Mouse (Mus musculus) embryonic facial prominence, embryonic 14.5 days (tissue): ENCODE measurements at regions not wholly inside any gene's neighbourhood (a gene's known extent, or its start where the extent isn't known, plus 50 kb on each side); places are given as distances from the start of the nearest gene placed in this dataset.

Experiments used
- ATAC-seq: fragments of 200-750 bp; cut with Nextera tagmentation; 2 replicates; pipeline ENCODE4 v1.8.0; 2017; ENCODE audit warnings: low read depth, moderate number of reproducible peaks, moderate TSS enrichment
- DNase-seq: peaks from one replicate; pipeline ENCODE4 v3.0.0-alpha.2; 2015; ENCODE audit warnings: low spot score
- H3K27ac ChIP-seq: fragments of 300-500 bp; sonication (generic); replicated peaks from 2 replicates; pipeline ENCODE4 v1.5.1; 2014; ENCODE audit warnings: low read depth, mild to moderate bottlenecking, low read length, moderate library complexity
- H3K27me3 ChIP-seq: fragments of 300-500 bp; sonication (generic); replicated peaks from 2 replicates; pipeline ENCODE4 v1.6.1; 2014; ENCODE audit warnings: low read length; ENCODE audit not compliant: control insufficient read depth, insufficient read depth
- H3K36me3 ChIP-seq: fragments of 300-500 bp; sonication (generic); 2 replicates; pipeline ENCODE4 v1.6.1; 2014; ENCODE audit warnings: low read length, mixed read lengths; ENCODE audit not compliant: control insufficient read depth, insufficient read depth
- H3K4me1 ChIP-seq: fragments of 300-500 bp; sonication (generic); 2 replicates; pipeline ENCODE4 v1.6.1; 2014; ENCODE audit warnings: antibody characterized with exemption, low read length; ENCODE audit not compliant: control insufficient read depth, insufficient read depth
- H3K4me2 ChIP-seq: fragments of 300-500 bp; sonication (generic); 2 replicates; pipeline ENCODE4 v1.6.1; 2014; ENCODE audit warnings: low read depth, mild to moderate bottlenecking, low read length, moderate library complexity, mixed read lengths
- H3K4me3 ChIP-seq: fragments of 300-500 bp; sonication (generic); 2 replicates; pipeline ENCODE4 v1.5.1; 2014; ENCODE audit warnings: low read depth, mild to moderate bottlenecking, low read length
- H3K9ac ChIP-seq: fragments of 300-500 bp; sonication (generic); 2 replicates; pipeline ENCODE4 v1.6.1; 2014; ENCODE audit warnings: low read depth, mild to moderate bottlenecking, low read length, moderate library complexity, mixed read lengths
- H3K9me3 ChIP-seq: fragments of 300-500 bp; sonication (generic); 2 replicates; pipeline ENCODE4 v1.6.1; 2016; ENCODE audit warnings: low read length; ENCODE audit not compliant: control insufficient read depth
- WGBS: fragments of 180-500 bp; shearing (Covaris S2); extraction: QIAGEN DNeasy Blood & Tissue Kit; methylation state at CpG from one replicate; pipeline ENCODE4 v1.1.7; 2014; 5-methylcytosine and 5-hydroxymethylcytosine counted together

DNA sequence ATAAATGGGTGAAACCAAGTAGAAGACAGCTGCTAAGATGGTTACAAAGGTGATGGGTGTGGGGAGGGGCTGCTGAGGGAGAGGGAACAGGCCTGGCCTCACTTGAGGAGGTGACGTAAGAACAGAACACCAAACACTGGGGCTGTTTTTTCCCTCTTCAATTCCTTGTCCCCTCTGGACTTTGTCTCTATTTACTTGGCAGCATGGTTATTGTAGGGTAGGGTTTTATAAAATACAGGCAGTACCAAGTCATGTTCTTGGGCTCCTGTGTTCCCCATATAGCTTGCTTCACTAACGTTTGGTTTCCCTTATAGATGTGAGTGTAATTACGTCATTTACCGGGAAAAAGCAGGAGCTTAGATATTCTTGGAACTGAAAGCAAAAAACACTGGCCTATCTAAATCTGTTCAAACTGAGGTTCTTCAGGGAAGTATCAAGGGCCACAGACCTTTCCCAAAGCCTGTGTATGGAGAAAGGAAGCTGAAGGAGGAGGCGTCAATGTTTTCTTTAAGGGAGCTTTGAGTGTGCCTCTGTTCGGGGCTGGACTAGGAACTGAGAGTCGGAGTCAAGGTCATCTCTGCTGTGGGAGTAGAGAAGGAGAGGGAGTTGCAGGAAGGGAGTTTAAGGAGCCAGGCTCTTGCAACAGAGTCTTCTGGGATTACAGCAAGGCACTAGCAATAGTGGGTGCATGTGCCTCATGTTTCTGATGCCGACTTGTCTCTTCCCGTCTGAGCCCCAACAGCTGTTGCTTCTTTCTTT, 85.1 kb upstream of the Atp1b1 start:
- Histone ChIP-seq H3K9me3 (no peaks in the 10 kb centered on the region), H3K36me3 (no peaks in the 10 kb centered on the region), H3K27me3 (no peaks in the 10 kb centered on the region), H3K27ac (no peak overlapping the region), H3K4me1 (no peaks in the 10 kb centered on the region), H3K9ac (no peak overlapping the region), H3K4me2 (no peak overlapping the region), H3K4me3 (no peak overlapping the region)
- WGBS: 67% methylated on average over 9 of the region's 9 CpGs
- DNase-seq: no peak
- ATAC-seq: no peak

DNA sequence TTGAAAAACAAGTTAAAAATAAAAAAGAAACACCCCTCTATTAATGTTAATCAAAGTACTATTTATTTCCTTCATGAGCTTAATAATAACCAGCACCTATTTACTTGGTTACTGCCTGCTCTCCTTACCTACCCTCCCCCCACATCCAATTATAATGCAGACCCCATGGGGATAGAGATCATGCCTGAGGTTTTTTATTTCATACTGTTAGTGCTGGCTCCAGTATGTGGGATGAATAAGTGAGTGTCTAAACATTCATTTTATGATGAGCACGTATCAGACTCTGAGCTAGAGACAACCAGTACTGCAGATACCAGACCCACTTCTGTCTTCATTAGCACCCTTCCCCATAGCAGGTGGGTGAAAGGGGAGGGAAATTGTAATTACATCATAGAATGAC, 83.6 kb upstream of the Atp1b1 start:
- DNase-seq (no peak), ATAC-seq (no peak)
- H3K4me3 ChIP-seq: no peak overlapping the region
- no peaks in the 10 kb centered on the region for H3K4me1 ChIP-seq
- no peaks in the 10 kb centered on the region for H3K36me3 ChIP-seq
- no peaks in the 10 kb centered on the region for H3K27me3 ChIP-seq
- no peak overlapping the region for H3K9ac ChIP-seq
- H3K27ac ChIP-seq: no peak overlapping the region
- WGBS: 69% methylated on average over 1 of the region's 1 CpGs
- H3K9me3 ChIP-seq: no peaks in the 10 kb centered on the region
- H3K4me2 ChIP-seq: no peak overlapping the region

DNA sequence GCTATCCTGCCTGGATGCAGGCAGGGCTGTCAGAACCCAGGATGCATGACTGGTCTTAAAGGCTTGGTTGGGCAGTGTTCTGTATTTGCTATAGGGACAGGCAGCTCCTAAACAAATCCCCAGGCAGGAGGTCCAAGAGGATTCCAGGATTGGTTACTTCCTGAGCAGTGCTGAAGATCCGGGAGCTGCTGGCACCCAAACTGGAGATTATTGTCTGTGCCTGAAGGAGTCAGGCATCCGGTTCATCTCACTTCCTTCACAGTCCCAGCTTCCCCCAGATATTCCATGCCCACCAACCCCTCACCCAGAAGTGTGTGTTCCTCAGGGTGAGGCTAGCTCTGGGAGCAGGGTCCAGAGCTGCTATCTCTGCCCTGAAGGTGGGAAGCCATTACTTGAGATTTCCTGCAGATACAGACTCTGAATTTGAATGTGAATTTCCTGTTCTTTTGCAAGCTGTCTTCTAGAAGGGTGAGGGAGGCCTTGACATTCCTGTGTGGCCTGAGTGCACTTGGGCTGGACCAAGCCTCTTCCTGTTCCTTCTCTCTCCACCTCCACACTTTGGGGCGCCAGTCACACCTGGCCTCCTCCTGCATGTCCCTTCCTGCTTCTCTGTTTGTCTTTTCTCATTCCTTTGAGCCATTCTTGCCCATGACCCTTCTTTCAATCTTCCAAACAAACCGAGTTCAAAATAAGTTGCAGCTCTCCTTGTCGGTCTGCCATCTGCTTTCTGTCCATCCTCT, 80.3 kb upstream of the Atp1b1 start:
- ATAC-seq: no peak
- H3K4me3 ChIP-seq: no peak overlapping the region
- no peaks in the 10 kb centered on the region for H3K36me3 ChIP-seq
- H3K9ac ChIP-seq: no peak overlapping the region
- 76% methylated on average over 5 of the region's 5 CpGs for WGBS
- H3K27ac ChIP-seq: no peak overlapping the region
- no peaks in the 10 kb centered on the region for H3K9me3 ChIP-seq
- no peaks in the 10 kb centered on the region for H3K4me1 ChIP-seq
- H3K27me3 ChIP-seq: no peaks in the 10 kb centered on the region
- no peak overlapping the region for H3K4me2 ChIP-seq
- no peak for DNase-seq

DNA sequence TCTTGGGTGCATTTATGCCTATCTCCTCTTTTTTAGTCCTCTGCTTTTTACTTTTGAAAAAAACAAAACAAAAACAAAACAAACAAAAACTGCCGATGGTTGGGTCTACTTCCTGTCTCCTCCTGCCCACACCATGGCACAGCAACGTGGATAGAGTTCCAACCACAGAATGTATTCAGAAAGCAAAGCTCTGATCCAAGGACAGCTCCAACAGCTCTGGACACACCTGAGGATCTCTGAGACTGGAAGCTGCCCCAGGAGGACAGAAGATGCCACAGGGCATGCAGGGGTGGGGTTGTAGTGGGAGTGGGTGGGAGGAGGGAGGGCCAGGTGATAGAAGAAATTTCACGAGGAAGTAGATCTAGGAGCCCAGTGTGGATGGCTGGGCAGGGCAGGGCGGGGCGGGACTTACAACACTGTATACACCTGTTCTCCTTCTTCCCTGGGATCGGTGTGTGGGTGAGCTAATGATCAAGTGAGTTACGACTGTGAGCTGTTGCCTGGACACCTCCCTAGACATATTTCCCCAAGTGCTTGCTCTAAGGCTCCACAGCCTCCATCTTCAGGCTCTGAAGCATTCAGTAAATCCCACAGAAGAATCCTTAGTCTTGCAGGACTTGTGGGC, 79.3 kb upstream of the Atp1b1 start:
- DNase-seq (no peak), ATAC-seq (no peak)
- no peaks in the 10 kb centered on the region for H3K4me1 ChIP-seq
- H3K9ac ChIP-seq: no peak overlapping the region
- H3K9me3 ChIP-seq: no peaks in the 10 kb centered on the region
- WGBS: 75% methylated on average over 7 of the region's 7 CpGs
- H3K4me3 ChIP-seq: no peak overlapping the region
- no peaks in the 10 kb centered on the region for H3K27me3 ChIP-seq
- H3K27ac ChIP-seq: no peak overlapping the region
- no peak overlapping the region for H3K4me2 ChIP-seq
- no peaks in the 10 kb centered on the region for H3K36me3 ChIP-seq

DNA sequence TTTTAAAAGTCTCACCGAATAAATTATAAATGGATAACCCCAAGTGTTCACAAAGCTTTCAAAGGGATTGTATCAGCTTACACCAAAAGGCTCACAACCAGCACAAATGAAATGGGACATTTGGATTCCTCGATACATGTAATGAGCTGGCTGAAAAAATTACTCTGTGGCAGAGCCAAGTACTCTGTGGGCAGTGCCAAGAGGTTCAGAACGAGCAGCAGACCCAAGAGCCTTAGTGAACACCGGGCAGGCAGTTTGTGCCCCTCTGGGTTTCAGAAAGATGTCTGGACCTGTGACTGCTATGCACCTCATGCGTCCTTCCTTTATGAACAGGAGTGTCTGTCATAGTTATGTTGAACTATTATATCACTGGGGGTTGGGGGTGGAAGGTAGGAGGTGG, 74.0 kb upstream of the Atp1b1 start:
- WGBS: 75% methylated on average over 5 of the region's 5 CpGs
- DNase-seq (no peak), ATAC-seq (no peak)
- Histone ChIP-seq H3K27me3 (no peaks in the 10 kb centered on the region), H3K4me1 (no peaks in the 10 kb centered on the region), H3K9me3 (no peaks in the 10 kb centered on the region), H3K4me3 (no peak overlapping the region), H3K4me2 (no peak overlapping the region), H3K9ac (no peak overlapping the region), H3K36me3 (no peaks in the 10 kb centered on the region), H3K27ac (no peak overlapping the region)

DNA sequence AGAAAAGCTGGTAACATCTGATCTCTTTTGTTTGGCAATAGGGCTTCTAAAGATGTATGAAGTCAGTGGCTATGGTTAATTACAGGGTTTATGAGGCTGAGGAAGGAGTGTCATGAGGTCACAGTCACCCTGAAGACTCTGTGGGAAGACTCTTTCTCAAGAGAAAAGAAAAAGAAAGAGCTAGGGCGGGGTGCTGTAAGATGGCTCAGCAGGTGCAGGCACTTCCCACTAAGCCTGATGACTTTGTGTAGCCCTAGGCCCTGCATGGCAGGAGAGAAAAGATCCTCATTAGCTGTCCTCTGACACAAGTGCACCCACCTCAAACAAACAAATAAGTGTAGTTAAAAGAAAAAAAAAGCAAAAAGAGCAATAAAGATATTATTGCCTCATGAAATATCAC, 73.6 kb upstream of the Atp1b1 start:
- Histone ChIP-seq H3K27me3 (no peaks in the 10 kb centered on the region), H3K4me3 (no peak overlapping the region), H3K4me1 (no peaks in the 10 kb centered on the region), H3K9me3 (no peaks in the 10 kb centered on the region), H3K36me3 (no peaks in the 10 kb centered on the region), H3K4me2 (no peak overlapping the region), H3K9ac (no peak overlapping the region), H3K27ac (no peak overlapping the region)
- 56% methylated on average over 1 of the region's 1 CpGs for WGBS
- no peak for ATAC-seq
- no peak for DNase-seq

DNA sequence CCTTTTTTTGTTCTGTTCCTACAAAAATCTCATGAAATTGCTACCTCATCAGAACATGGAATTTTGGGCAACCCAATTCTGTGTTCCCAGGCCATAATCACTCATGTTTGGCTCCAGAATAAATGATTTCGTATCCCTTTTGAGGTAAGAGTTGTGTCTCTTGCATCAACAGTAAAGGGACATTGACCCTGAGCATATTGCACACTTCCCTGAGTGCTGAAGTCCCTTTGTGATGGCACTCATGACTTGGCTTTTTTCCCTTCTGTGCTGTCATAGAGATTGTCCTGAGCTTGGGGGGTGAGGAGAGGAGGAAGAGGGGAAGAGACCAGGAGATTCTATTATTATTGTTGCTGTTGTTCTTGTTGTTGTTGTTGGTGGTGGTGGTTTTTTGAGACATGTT, 68.6 kb upstream of the Atp1b1 start:
- Histone ChIP-seq H3K4me1 (no peaks in the 10 kb centered on the region), H3K27me3 (no peaks in the 10 kb centered on the region), H3K4me3 (no peak overlapping the region), H3K9me3 (no peaks in the 10 kb centered on the region), H3K27ac (no peak overlapping the region), H3K36me3 (no peaks in the 10 kb centered on the region), H3K4me2 (no peak overlapping the region), H3K9ac (no peak overlapping the region)
- no peak for DNase-seq
- 90% methylated on average over 1 of the region's 1 CpGs for WGBS
- no peak for ATAC-seq

DNA sequence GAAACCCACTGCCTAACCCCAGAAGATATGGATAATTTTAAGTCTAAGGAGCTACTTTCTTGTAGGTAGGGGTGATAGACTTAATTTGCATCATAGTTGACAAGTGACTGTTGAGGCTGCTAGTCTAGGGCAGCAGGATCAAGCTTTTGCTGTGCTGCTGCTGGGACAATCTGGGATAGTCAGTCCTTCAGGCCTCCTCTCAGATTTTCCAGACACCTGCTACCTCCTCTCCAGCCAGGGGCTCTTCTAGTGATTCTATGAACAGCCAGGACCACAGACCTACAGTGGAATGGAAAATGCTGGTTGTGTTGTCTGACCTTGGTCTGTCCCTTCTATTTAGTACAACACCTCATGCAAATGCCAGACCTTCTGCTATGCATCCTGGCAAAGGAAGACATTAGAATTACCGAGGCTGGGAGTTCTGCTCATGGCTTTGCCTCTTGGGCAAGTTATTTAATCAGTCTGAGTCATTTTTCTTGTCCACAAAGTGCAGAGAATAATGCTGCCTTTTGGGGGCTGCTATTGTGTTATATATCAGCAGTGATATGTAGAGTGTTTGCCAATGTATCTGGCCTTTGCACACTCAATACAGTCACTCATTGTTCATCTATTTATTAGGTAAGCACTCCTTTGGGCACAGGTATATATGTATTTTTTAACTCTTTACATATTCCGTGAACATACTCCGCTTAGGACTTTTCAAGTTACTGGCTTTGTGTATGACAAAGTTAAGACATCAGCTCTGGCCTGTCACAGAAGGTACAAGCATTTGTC, 64.4 kb upstream of the Atp1b1 start:
- Histone ChIP-seq H3K9ac (no peak overlapping the region), H3K27me3 (no peaks in the 10 kb centered on the region), H3K27ac (no peak overlapping the region), H3K36me3 (no peaks in the 10 kb centered on the region), H3K9me3 (no peaks in the 10 kb centered on the region), H3K4me1 (no peaks in the 10 kb centered on the region), H3K4me3 (no peak overlapping the region), H3K4me2 (no peak overlapping the region)
- WGBS: 82% methylated on average over 3 of the region's 3 CpGs
- DNase-seq (no peak), ATAC-seq (no peak)
